Mouse (Mus musculus) liver, embryonic 14.5 days (tissue): Measurements from ENCODE around the gene Cyb561d2.

Source experiments
- CTCF ChIP-seq: IDR thresholded peaks from 2 replicates; pipeline ENCODE4 v1.5.1; 2016; ENCODE audit warnings: antibody characterized with exemption, low read depth, control low read depth
- EP300 ChIP-seq: IDR thresholded peaks from 2 replicates; pipeline ENCODE4 v1.6.1; 2016; ENCODE audit warnings: antibody characterized with exemption, low read depth

GRCm38 (mm10) chr9:107566041-107566709 is 24.2 kb upstream of the Cyb561d2 start:
- peak; percentile 97 for TF ChIP-seq CTCF
- TF ChIP-seq EP300: no peak
